Mouse (Mus musculus) heart, embryonic 12.5 days (tissue): ENCODE results near the gene Washc2. TPM values are rescaled to one million over a fixed set of nuclear protein-coding genes. Genes with fewer than 3 reads are reported as not detected.
A peak's percentile ranks its signal among the peaks of the same experiment; 100 is the strongest.

Source experiments
- ATAC-seq: fragments of 200-750 bp; cut with Nextera tagmentation; 2 replicates; pipeline ENCODE4 v1.8.0; 2017; ENCODE audit warnings: moderate TSS enrichment, moderate library complexity; ENCODE audit not compliant: insufficient number of reproducible peaks, low FRiP score
- H3K27ac ChIP-seq: fragments of 300-500 bp; sonication (generic); 2 replicates; pipeline ENCODE4 v1.5.1; 2016; ENCODE audit warnings: mild to moderate bottlenecking, moderate library complexity; ENCODE audit not compliant: poor library complexity, severe bottlenecking
- H3K27me3 ChIP-seq: fragments of 300-500 bp; sonication (generic); replicated peaks from 2 replicates; pipeline ENCODE4 v1.6.1; 2016; ENCODE audit warnings: mild to moderate bottlenecking, moderate library complexity
- H3K36me3 ChIP-seq: fragments of 300-500 bp; sonication (generic); 2 replicates; pipeline ENCODE4 v1.6.1; 2016; ENCODE audit warnings: mild to moderate bottlenecking, moderate library complexity
- H3K4me1 ChIP-seq: fragments of 300-500 bp; sonication (generic); replicated peaks from 2 replicates; pipeline ENCODE4 v1.6.1; 2016; ENCODE audit warnings: mild to moderate bottlenecking
- H3K4me2 ChIP-seq: fragments of 300-500 bp; sonication (generic); 2 replicates; pipeline ENCODE4 v1.6.1; 2016; ENCODE audit warnings: mild to moderate bottlenecking, moderate library complexity
- H3K4me3 ChIP-seq: fragments of 300-500 bp; sonication (generic); 2 replicates; pipeline ENCODE4 v1.5.1; 2016; ENCODE audit warnings: mild to moderate bottlenecking
- H3K9ac ChIP-seq: fragments of 300-500 bp; sonication (generic); 2 replicates; pipeline ENCODE4 v1.6.1; 2016; ENCODE audit warnings: mild to moderate bottlenecking, moderate library complexity
- H3K9me3 ChIP-seq: fragments of 300-500 bp; sonication (generic); replicated peaks from 2 replicates; pipeline ENCODE4 v1.6.1; 2016; ENCODE audit warnings: mild to moderate bottlenecking, moderate library complexity
- WGBS: fragments of 180-500 bp; shearing (Covaris S2); methylation state at CpG from one replicate; pipeline ENCODE4 v1.1.7; 2016; 5-methylcytosine and 5-hydroxymethylcytosine counted together
- polyA plus RNA-seq: library from polyadenylated mRNA; unstranded; fragments of >200 nt; fragmentation: Nextera tagmentation; extraction: Ambion mirVana; gene quantifications from 2 replicates; pipeline ENCODE4 v1.2.1, GENCODE M21; 2016

Washc2 gene
- polyA plus RNA-seq, 1 experiment from 2014 or later, result 39.6 TPM

DNA sequence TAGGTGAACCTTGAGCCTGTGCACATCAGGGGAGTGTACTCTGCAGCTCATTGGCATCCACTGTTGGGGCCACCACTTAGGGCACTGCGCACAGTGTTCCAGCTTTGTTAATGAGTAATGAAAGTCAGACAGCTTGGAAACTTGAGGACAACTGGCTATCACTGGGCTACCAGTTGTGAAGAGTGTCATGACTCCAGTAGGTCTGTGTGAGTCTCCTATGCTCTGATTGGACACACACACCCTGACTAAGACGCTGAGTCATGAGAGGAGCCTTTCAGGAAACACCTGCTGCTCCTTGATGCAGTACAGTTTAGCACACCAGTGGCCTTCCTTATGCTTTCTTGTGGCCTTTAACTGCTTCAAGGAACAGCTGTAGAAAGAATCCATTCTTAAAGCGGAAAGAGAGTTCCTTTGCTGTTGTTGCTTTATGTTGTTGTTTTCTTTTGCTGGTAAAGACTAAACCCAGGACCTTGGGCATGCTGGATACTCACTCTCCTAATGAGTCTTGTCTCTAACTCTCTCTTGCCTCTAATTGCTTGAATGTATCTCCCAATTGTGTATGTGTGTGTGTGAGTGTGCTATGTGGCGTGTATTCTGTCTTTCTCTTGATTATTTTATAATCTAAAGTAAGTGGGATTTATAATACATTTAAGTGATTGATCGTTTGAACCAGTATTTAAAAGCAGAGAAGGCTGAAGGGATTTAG is 79.2 kb downstream of the Washc2 start:
- WGBS, result 66% methylated on average over 5 of the region's 5 CpGs
- Histone ChIP-seq H3K27me3 (no peaks in the 10 kb centered on the region), H3K36me3 (no peaks in the 10 kb centered on the region), H3K4me2 (no peak overlapping the region), H3K27ac (no peak overlapping the region), H3K4me1 (0 out of 2 replicates have a peak, but pooled peaks cover 3% of the 10 kb centered on the region), H3K9ac (no peak overlapping the region), H3K9me3 (no peaks in the 10 kb centered on the region), H3K4me3 (no peak overlapping the region)
- ATAC-seq, result peak; percentile 88

- Histone ChIP-seq H3K36me3 (no peaks in the 10 kb centered on the region), H3K27me3 (no peaks in the 10 kb centered on the region), H3K9ac (no peak overlapping the region), H3K4me1 (0 out of 2 replicates have a peak, but pooled peaks cover 4% of the 10 kb centered on the region), H3K9me3 (no peaks in the 10 kb centered on the region), H3K4me2 (no peak overlapping the region), H3K27ac (no peak overlapping the region), H3K4me3 (no peak overlapping the region)
- 82% methylated on average over 2 of the region's 2 CpGs for WGBS
- no peak for ATAC-seq
These were observed 103.6 kb downstream of the Washc2 start for GRCm38 (mm10) chr6:116311411-116311810.

Other genes with a start within 250 kb of the Washc2 start
- gene Plxnd1, start 213.0 kb upstream of the Washc2 start, polyA plus RNA-seq, result 60.8 and 80.5 TPM in 2 replicates
- 11.0 and 13.1 TPM in 2 replicates for gene Tmcc1, start 14.6 kb upstream of the Washc2 start, polyA plus RNA-seq
- gene Zfand4, start 56.2 kb downstream of the Washc2 start, polyA plus RNA-seq, result 4.5 and 5.3 TPM in 2 replicates
- gene March8, start 130.0 kb downstream of the Washc2 start, polyA plus RNA-seq, result 35.3 and 35.7 TPM in 2 replicates